Mouse (Mus musculus) forebrain, embryonic 11.5 days (tissue): Measurements from ENCODE around the gene Lenep. TPM values are rescaled to one million over a fixed set of nuclear protein-coding genes. Genes with fewer than 3 reads are reported as not detected.

Experiments
- ATAC-seq: fragments of 200-750 bp; cut with Nextera tagmentation; replicated peaks from 2 replicates; pipeline ENCODE4 v1.8.0; 2017; ENCODE audit warnings: moderate TSS enrichment; ENCODE audit not compliant: low FRiP score
- DNase-seq: peaks from one replicate; pipeline ENCODE4 v3.0.0-alpha.2; 2017; ENCODE audit warnings: low spot score
- H3K27ac ChIP-seq: fragments of 300-500 bp; sonication (generic); 2 replicates; pipeline ENCODE4 v1.5.1; 2014; ENCODE audit warnings: low read depth, low read length
- H3K27me3 ChIP-seq: fragments of 300-500 bp; sonication (generic); 2 replicates; pipeline ENCODE4 v1.6.1; 2014; ENCODE audit warnings: mild to moderate bottlenecking, low read length, mixed read lengths; ENCODE audit not compliant: control insufficient read depth, insufficient read depth
- H3K36me3 ChIP-seq: fragments of 300-500 bp; sonication (generic); 2 replicates; pipeline ENCODE4 v1.6.1; 2014; ENCODE audit warnings: mild to moderate bottlenecking, low read length, moderate library complexity, mixed read lengths; ENCODE audit not compliant: control insufficient read depth, insufficient read depth
- H3K4me1 ChIP-seq: fragments of 300-500 bp; sonication (generic); replicated peaks from 2 replicates; pipeline ENCODE4 v1.6.1; 2014; ENCODE audit warnings: low read length, mixed read lengths; ENCODE audit not compliant: control insufficient read depth, insufficient read depth
- H3K4me2 ChIP-seq: fragments of 300-500 bp; sonication (generic); 2 replicates; pipeline ENCODE4 v1.6.1; 2014; ENCODE audit warnings: low read depth, mild to moderate bottlenecking, low read length, moderate library complexity, mixed read lengths; ENCODE audit not compliant: severe bottlenecking
- H3K4me3 ChIP-seq: fragments of 300-500 bp; sonication (generic); 2 replicates; pipeline ENCODE4 v1.5.1; 2014; ENCODE audit warnings: low read depth, low read length
- H3K9ac ChIP-seq: fragments of 300-500 bp; sonication (generic); 2 replicates; pipeline ENCODE4 v1.6.1; 2014; ENCODE audit warnings: low read length
- H3K9me3 ChIP-seq: fragments of 300-500 bp; sonication (generic); 2 replicates; pipeline ENCODE4 v1.6.1; 2016; ENCODE audit warnings: low read length, mixed read lengths; ENCODE audit not compliant: control insufficient read depth
- WGBS: fragments of 180-500 bp; shearing (Covaris S2); extraction: QIAGEN DNeasy Blood & Tissue Kit; methylation state at CpG from one replicate; pipeline ENCODE4 v1.1.7; 2014; 5-methylcytosine and 5-hydroxymethylcytosine counted together
- polyA plus RNA-seq: library from polyadenylated mRNA; unstranded; fragments of >200 nt; fragmentation: Nextera tagmentation; extraction: Ambion mirVana; gene quantifications from 2 replicates; pipeline ENCODE4 v1.2.1, GENCODE M21; 2014

The Lenep gene
- polyA plus RNA-seq, 1 experiment from 2014 or later, result 0.91 TPM

- no peak for ATAC-seq
- no peak overlapping the region for H3K4me2 ChIP-seq
- H3K4me1 ChIP-seq, result peaks cover 4% of the 10 kb centered on the region; the same call in 1 of the 2 replicates
- no peak overlapping the region; the same call in 1 of the 2 replicates for H3K9ac ChIP-seq
- H3K36me3 ChIP-seq, result no peaks in the 10 kb centered on the region
- 51% methylated on average over 12 of the region's 12 CpGs for WGBS
- no peaks in the 10 kb centered on the region for H3K9me3 ChIP-seq
- no peak overlapping the region for H3K27ac ChIP-seq
- H3K27me3 ChIP-seq, result no peaks in the 10 kb centered on the region
- no peak for DNase-seq
- H3K4me3 ChIP-seq, result no peak overlapping the region
Measured at GRCm38 (mm10) chr3:89384331-89385076, 18.1 kb downstream of the Lenep start.

- H3K4me1 ChIP-seq, result peaks cover 6% of the 10 kb centered on the region
- ATAC-seq, result no peak
- no peak overlapping the region for H3K4me2 ChIP-seq
Measured at GRCm38 (mm10) chr3:89383651-89384255, 18.8 kb downstream of the Lenep start.

DNA sequence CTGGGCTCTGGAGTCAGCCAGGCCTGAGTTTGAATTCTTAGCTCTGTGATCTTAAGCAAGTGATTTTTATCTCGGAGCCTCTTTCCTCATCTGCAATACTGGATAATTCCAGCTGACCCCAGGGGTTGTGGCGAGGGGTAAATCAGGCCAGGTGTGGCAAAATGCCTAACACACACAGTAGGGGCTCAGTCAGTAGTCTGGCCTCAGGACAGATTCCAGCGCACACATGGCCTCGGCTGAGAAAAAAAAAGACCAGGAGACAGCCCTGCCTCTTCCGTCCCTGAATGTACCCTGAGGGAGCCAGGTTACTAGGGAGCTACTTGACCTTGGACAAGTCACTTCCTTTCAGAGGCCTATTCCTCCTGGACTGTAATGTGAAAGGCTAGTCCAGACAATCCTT is 19.6 kb downstream of the Lenep start:
- Histone ChIP-seq H3K27me3 (no peaks in the 10 kb centered on the region), H3K4me2 (no peak overlapping the region), H3K9me3 (no peaks in the 10 kb centered on the region), H3K4me3 (no peak overlapping the region), H3K9ac (no peak overlapping the region), H3K27ac (no peak overlapping the region), H3K36me3 (no peaks in the 10 kb centered on the region), H3K4me1 (peaks cover 8% of the 10 kb centered on the region)
- ATAC-seq, result no peak
- no peak for DNase-seq
- WGBS, result 77% methylated on average over 5 of the region's 5 CpGs

More at GRCm38 (mm10) chr3:89383651-89384255, 18.8 kb downstream of the Lenep start:
- Histone ChIP-seq H3K27ac (no peak overlapping the region), H3K9ac (no peak overlapping the region), H3K36me3 (no peaks in the 10 kb centered on the region), H3K9me3 (no peaks in the 10 kb centered on the region), H3K4me3 (no peak overlapping the region), H3K27me3 (no peaks in the 10 kb centered on the region)
- no peak for DNase-seq
- 84% methylated on average over 5 of the region's 5 CpGs for WGBS

DNA sequence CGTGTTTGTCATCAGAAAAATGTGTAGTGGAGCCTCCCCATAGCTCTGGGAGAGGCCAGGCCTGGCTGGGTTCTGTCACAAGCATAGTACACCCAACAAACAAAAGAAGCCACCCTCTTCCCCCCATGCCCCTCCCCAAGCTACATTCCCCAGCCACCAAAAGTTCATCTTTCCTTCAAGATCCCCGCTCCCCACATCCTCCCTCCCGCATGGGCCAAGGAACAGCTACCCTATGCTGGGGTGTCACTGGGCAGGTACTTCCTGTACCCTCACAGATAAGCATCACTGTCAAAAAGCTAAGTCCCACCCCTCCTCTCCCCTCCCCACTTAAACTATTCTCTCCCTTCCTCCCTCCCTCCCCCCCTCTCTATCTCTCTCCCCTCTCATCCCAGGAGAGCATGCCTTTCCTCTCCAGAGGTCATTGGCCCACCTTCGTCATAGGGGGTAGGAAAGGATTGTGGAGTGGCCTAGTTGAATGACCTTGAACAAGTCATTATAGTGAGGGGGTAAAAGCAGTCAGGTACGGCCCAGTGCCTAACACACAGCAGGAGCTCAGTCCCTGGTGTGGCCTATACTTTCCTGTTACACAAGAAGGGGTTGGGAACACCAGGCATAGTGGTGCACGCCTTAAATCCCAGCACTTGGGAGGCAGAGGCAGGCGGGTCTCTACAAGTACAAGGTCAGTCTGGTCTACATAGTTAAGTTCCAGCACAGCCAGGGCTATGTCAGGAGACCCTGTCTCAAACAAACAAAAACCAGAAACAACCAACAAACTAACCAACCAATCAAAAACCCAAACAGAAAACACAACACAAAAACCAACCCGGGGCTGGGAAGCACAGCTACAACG is 20.3 kb downstream of the Lenep start:
- no peak overlapping the region for H3K4me3 ChIP-seq
- H3K27me3 ChIP-seq, result no peaks in the 10 kb centered on the region
- no peaks in the 10 kb centered on the region for H3K9me3 ChIP-seq
- H3K9ac ChIP-seq, result no peak overlapping the region
- H3K36me3 ChIP-seq, result no peaks in the 10 kb centered on the region
- peaks cover 8% of the 10 kb centered on the region for H3K4me1 ChIP-seq
- H3K4me2 ChIP-seq, result no peak overlapping the region
- no peak overlapping the region for H3K27ac ChIP-seq
- no peak for DNase-seq
- ATAC-seq, result no peak
- 90% methylated on average over 9 of the region's 9 CpGs for WGBS

DNA sequence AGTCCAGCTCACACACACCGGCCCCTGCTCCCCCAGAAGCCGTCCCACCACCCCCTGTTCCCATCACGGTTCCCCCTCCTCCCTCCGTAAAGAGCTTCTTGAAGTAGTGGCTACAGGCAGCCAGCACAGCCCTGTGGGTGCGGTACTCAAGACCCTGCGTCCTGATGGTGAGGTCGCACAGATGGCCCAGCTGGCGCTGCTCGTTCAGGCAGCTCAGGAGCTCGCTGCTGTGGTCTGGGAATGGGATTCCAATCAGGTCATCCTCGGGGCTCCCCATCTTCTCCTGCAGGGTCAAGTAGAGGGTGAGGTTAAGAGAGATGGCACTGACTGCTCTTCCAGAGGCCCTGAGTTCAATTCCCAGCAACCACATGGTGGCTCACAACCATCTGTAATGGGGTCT is 21.4 kb downstream of the Lenep start:
- H3K27me3 ChIP-seq, result no peaks in the 10 kb centered on the region
- no peaks in the 10 kb centered on the region for H3K36me3 ChIP-seq
- H3K4me2 ChIP-seq, result no peak overlapping the region
- no peak overlapping the region for H3K4me3 ChIP-seq
- H3K27ac ChIP-seq, result no peak overlapping the region
- ATAC-seq (no peak), DNase-seq (no peak)
- peaks cover 8% of the 10 kb centered on the region for H3K4me1 ChIP-seq
- no peak overlapping the region for H3K9ac ChIP-seq
- no peaks in the 10 kb centered on the region for H3K9me3 ChIP-seq
- WGBS, result 83% methylated on average over 11 of the region's 11 CpGs

DNA sequence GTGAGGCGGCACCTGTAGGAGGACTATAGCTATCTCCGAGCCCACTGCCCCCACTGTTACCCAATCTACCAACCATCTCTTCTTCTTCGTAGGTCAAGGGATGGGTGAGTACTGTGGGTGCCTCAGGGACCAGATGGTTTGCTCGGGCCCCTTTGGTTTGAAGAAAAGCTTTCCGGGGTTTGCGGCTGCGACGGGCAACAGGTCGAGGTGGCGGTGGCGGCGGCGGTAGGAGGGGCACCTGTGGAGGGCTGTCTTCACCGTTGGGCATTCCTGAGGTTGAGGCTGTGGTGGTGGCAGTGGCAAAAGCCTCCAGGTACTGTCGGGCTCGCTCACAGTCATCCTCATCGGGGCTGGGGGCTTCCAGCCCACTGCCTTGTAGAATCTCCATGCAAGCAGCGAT is 21.9 kb downstream of the Lenep start:
- no peak for ATAC-seq
- Histone ChIP-seq H3K9ac (no peak overlapping the region), H3K36me3 (no peaks in the 10 kb centered on the region), H3K4me3 (no peak overlapping the region), H3K9me3 (no peaks in the 10 kb centered on the region), H3K4me2 (no peak overlapping the region), H3K27me3 (no peaks in the 10 kb centered on the region), H3K4me1 (peaks cover 8% of the 10 kb centered on the region), H3K27ac (no peak overlapping the region)
- 93% methylated on average over 18 of the region's 18 CpGs for WGBS
- DNase-seq, result no peak

DNA sequence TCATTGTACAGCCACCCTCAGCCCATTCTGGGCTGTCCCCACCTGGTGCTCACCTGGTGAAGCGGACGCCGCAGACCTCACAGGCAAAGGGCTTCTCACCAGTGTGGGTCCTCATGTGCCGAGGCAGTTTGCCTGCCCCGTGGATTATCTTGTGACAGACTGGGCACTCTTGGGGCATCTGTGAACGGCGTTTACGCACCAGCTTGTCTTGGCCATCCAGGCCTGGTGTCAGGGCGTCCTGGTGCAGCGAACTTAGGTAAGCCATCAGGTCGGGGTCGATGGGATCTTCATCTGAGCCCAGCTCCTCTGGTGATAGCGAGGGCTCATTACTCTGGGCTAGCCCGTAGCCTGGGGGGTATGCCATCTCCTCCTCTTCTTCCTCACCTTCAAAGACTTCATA is 22.3 kb downstream of the Lenep start:
- Histone ChIP-seq H3K4me3 (no peak overlapping the region), H3K9me3 (no peaks in the 10 kb centered on the region), H3K27ac (no peak overlapping the region), H3K27me3 (no peaks in the 10 kb centered on the region), H3K4me2 (no peak overlapping the region), H3K9ac (no peak overlapping the region), H3K36me3 (no peaks in the 10 kb centered on the region), H3K4me1 (peaks cover 8% of the 10 kb centered on the region)
- ATAC-seq (no peak), DNase-seq (no peak)
- WGBS, result 95% methylated on average over 14 of the region's 14 CpGs

DNA sequence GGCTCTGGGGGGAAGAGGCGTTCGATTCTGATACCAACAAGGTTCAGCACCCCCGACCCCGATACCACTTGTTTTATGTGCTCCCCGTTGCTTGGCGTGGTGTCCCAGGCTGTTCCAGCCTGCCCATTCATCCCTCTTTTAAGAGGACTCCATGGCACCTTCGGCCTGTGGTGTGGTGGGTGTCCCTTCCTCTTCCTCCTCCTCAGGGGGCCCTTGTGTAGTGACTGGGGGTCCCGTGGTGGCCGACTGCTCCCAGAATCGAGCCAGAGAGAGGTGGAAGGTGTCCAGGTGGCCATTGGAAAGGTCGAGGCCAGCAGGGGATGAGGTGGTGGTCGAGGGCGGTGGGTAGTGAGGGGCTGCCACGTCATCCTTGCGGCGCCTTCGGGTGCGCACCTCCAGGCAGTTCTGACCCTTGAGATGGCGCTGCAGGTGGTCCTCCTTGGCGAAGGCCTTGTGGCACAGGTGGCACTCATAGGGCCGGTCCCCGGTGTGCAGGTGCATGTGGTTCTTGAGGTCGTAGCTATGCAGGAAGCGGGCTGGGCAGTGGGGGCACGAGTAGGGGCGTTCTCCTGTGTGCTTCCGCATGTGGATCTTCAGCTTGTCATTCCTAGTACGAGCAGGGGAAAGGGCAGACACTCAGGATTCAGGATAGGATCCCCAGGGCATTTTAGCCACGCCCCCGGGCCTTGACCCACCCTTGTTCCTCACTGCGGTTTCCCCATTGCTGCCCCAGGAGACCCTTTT is 23.0 kb downstream of the Lenep start:
- Histone ChIP-seq H3K4me3 (no peak overlapping the region), H3K4me2 (no peak overlapping the region), H3K27me3 (no peaks in the 10 kb centered on the region), H3K27ac (no peak overlapping the region), H3K9ac (no peak overlapping the region), H3K9me3 (no peaks in the 10 kb centered on the region), H3K36me3 (no peaks in the 10 kb centered on the region), H3K4me1 (peaks cover 5% of the 10 kb centered on the region)
- ATAC-seq, result no peak
- no peak for DNase-seq
- WGBS, result 86% methylated on average over 31 of the region's 31 CpGs
